Mouse (Mus musculus) testis, adult 2 months (tissue): ENCODE data around the gene Katnal1. TPM values are rescaled to one million over a fixed set of nuclear protein-coding genes. Genes with fewer than 3 reads are reported as not detected.

Experiments used
- H3K27ac ChIP-seq: fragments of 200-500 bp; 2 replicates; pipeline ENCODE4 v1.5.1; 2012; ENCODE audit warnings: low read depth, low read length; ENCODE audit not compliant: control insufficient read depth, insufficient read depth
- H3K27me3 ChIP-seq: fragments of 200-500 bp; 2 replicates; pipeline ENCODE4 v1.6.1; 2012; ENCODE audit warnings: mild to moderate bottlenecking, low read length, moderate library complexity; ENCODE audit not compliant: control insufficient read depth, insufficient read depth
- H3K36me3 ChIP-seq: fragments of 200-500 bp; 2 replicates; pipeline ENCODE4 v1.6.1; 2012; ENCODE audit warnings: mild to moderate bottlenecking, low read length; ENCODE audit not compliant: control insufficient read depth, insufficient read depth
- H3K4me1 ChIP-seq: fragments of 200-500 bp; 2 replicates; pipeline ENCODE4 v1.6.1; 2012; ENCODE audit warnings: low read length; ENCODE audit not compliant: control insufficient read depth, insufficient read depth
- H3K4me3 ChIP-seq: fragments of 200-500 bp; 2 replicates; pipeline ENCODE4 v1.5.1; 2012; ENCODE audit warnings: low read depth, mild to moderate bottlenecking, low read length, moderate library complexity, mixed read lengths; ENCODE audit not compliant: control insufficient read depth
- CTCF ChIP-seq: fragments of 200-500 bp; IDR thresholded peaks from 2 replicates; pipeline ENCODE4 v1.5.1; 2012; ENCODE audit warnings: low read depth, mild to moderate bottlenecking, inconsistent platforms, low read length, moderate library complexity; ENCODE audit not compliant: control insufficient read depth, insufficient read depth, insufficient replicate concordance
- POLR2A ChIP-seq: fragments of 200-500 bp; IDR thresholded peaks from 2 replicates; pipeline ENCODE4 v1.6.1; 2012; ENCODE audit warnings: low read depth, mild to moderate bottlenecking, inconsistent platforms, low read length, moderate library complexity; ENCODE audit not compliant: control insufficient read depth
- polyA plus RNA-seq: library from polyadenylated mRNA; depleted of rRNA; stranded (reverse); fragments of >200 nt; gene quantifications from 2 replicates; pipeline ENCODE4 v1.2.3, GENCODE M21; 2012

Katnal1 gene
- polyA plus RNA-seq, 1 experiment = 47.1 TPM

DNA sequence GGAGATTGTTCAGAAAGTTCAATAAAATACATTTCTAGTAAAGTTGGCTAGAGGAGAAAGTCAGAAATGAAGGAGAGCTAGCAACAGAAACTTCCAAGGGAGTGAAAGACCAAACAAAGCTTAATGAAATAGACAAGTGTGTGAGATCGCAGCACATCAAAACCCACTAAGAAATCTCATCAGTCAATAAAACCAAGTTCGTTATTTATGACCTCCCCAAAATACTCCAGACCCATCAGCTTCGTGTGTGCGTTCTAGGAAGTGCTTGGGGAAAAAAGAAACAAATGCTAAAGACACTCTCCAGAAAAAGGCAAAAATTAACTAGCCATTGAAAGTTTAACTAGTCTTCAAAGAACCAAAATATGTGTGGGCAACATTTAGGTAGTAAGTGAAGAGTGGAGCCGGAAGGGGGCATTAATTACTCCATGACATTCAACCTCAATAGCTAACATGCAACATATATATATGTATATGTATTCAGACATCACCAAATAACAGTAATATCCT is 1.4 kb downstream of the Katnal1 start:
- Histone ChIP-seq H3K27me3 (no peaks in the 10 kb centered on the region), H3K27ac (no peak overlapping the region), H3K36me3 (no peaks in the 10 kb centered on the region), H3K4me1 (peaks cover 7% of the 10 kb centered on the region), H3K4me3 (no peak overlapping the region; the same call in 1 of the 2 replicates)
- TF ChIP-seq POLR2A (no peak), CTCF (no peak)

GRCm38 (mm10) chr5:148924586-148924985 is 4.5 kb downstream of the Katnal1 start:
- no peaks in the 10 kb centered on the region for H3K27me3 ChIP-seq
- H3K27ac ChIP-seq = no peak overlapping the region
- no peaks in the 10 kb centered on the region; the same call in 1 of the 2 replicates for H3K36me3 ChIP-seq
- TF ChIP-seq POLR2A (no peak), CTCF (no peak)
- H3K4me3 ChIP-seq = no peak overlapping the region
- H3K4me1 ChIP-seq = peaks cover 5% of the 10 kb centered on the region

DNA sequence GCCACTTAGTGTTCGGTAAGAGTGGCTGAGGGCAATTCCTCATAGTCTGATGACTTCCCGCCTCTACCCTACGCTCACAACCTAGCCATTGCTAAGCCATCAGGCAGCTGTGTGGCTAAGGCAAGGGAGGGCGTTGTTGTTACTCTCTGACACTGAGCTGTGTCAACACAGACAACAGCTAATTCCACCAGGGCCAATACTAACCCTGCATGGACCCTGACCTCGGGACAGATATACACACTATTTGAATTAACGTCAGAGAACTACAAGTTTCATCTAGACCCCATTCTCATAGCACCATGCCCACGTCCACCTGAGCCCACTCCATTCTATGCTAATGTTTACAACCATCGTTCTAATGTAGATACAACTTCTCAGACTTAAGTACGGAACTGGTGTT is 5.1 kb downstream of the Katnal1 start:
- Histone ChIP-seq H3K4me3 (no peak overlapping the region), H3K27me3 (no peaks in the 10 kb centered on the region), H3K4me1 (peaks cover 2% of the 10 kb centered on the region), H3K27ac (no peak overlapping the region), H3K36me3 (no peaks in the 10 kb centered on the region; the same call in 1 of the 2 replicates)
- no peak for TF ChIP-seq CTCF
- no peak for TF ChIP-seq POLR2A

DNA sequence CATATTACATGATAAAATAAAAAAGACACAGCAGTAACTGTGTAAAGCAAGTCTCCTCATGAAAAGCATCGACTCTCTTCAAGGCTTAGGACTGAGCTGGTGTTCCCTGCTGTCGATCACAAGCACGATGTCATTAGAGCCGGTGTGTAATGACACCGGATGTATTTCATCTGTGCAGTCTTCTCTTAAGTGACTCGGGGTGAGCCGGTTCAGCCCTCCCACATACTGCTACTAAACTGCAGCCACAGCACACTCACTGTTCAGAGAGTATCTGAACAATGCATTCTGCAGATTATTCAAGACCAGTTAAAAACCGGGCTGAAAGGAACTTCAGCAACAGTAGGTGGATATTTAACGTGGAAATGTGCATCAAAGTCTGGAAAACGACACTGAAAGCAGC is 5.7 kb downstream of the Katnal1 start:
- Histone ChIP-seq H3K27ac (no peak overlapping the region), H3K36me3 (no peaks in the 10 kb centered on the region; the same call in none of the 2 replicates), H3K4me3 (no peak overlapping the region), H3K27me3 (no peaks in the 10 kb centered on the region), H3K4me1 (peaks cover 2% of the 10 kb centered on the region)
- TF ChIP-seq POLR2A (no peak), CTCF (no peak)

DNA sequence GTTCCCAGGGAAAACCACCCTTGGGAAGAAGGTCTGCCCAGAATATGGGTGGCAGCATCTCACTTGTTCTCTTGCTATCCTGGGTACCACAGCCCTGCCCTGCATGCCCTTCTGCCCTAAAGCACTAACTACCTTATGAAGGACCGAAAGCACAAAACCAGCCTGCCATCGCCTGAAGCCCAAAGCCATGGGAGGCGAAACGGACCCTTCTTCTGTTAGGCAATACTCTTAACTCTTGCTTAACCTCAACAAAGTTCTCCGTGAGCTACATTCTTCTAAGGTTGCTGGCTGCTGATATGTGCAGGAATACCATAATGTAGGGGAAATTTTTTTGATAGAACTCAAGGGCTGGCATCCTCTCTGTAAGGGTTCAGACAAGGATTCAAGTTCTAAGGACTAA is 6.3 kb downstream of the Katnal1 start:
- Histone ChIP-seq H3K27ac (no peak overlapping the region), H3K36me3 (no peaks in the 10 kb centered on the region; the same call in none of the 2 replicates), H3K4me3 (no peak overlapping the region), H3K4me1 (no peaks in the 10 kb centered on the region), H3K27me3 (no peaks in the 10 kb centered on the region)
- TF ChIP-seq CTCF = no peak
- TF ChIP-seq POLR2A = no peak

- Histone ChIP-seq H3K27ac (no peak overlapping the region), H3K4me3 (no peak overlapping the region), H3K36me3 (no peaks in the 10 kb centered on the region; the same call in none of the 2 replicates), H3K27me3 (no peaks in the 10 kb centered on the region), H3K4me1 (no peaks in the 10 kb centered on the region)
- no peak for TF ChIP-seq POLR2A
- no peak for TF ChIP-seq CTCF
Measured at GRCm38 (mm10) chr5:148918049-148918448, 11.1 kb downstream of the Katnal1 start.

- no peaks in the 10 kb centered on the region for H3K4me1 ChIP-seq
- H3K27me3 ChIP-seq = no peaks in the 10 kb centered on the region
- TF ChIP-seq POLR2A (no peak), CTCF (no peak)
- H3K36me3 ChIP-seq = no peaks in the 10 kb centered on the region; the same call in none of the 2 replicates
- no peak overlapping the region for H3K4me3 ChIP-seq
- H3K27ac ChIP-seq = no peak overlapping the region
Measured at GRCm38 (mm10) chr5:148916775-148917174, 12.3 kb downstream of the Katnal1 start.

- peaks cover 1% of the 10 kb centered on the region for H3K36me3 ChIP-seq
- peaks cover 2% of the 10 kb centered on the region; the same call in 1 of the 2 replicates for H3K4me1 ChIP-seq
- H3K27ac ChIP-seq = no peak overlapping the region
- TF ChIP-seq POLR2A (no peak), CTCF (no peak)
- no peak overlapping the region for H3K4me3 ChIP-seq
- no peaks in the 10 kb centered on the region for H3K27me3 ChIP-seq
Measured at GRCm38 (mm10) chr5:148912262-148912661, 16.9 kb downstream of the Katnal1 start.

GRCm38 (mm10) chr5:148910066-148910465 is 19.1 kb downstream of the Katnal1 start:
- Histone ChIP-seq H3K4me1 (peaks cover 2% of the 10 kb centered on the region; the same call in 1 of the 2 replicates), H3K27me3 (no peaks in the 10 kb centered on the region), H3K4me3 (no peak overlapping the region), H3K27ac (no peak overlapping the region), H3K36me3 (peaks cover 3% of the 10 kb centered on the region)
- no peak for TF ChIP-seq CTCF
- no peak for TF ChIP-seq POLR2A
